Mouse (Mus musculus): ENCODE data around the gene Gm42674. TPM values are rescaled to one million over a fixed set of nuclear protein-coding genes. Genes with fewer than 3 reads are reported as not detected.

The Gm42674 gene
- total RNA-seq, 2 experiments from 2014 or later, result not detected

Other genes starting within 250 kb of the Gm42674 start
- gene Slc27a3, start 212.0 kb upstream of the Gm42674 start, total RNA-seq (2021), result under 1 TPM; 0.59 to 0.91 TPM
- gene Ints3, start 168.3 kb upstream of the Gm42674 start, total RNA-seq (2021), result 10 to 100 TPM; 14.3 to 15.0 TPM
- 1 to 10 TPM; 5.7 to 6.1 TPM for gene Npr1, start 136.0 kb upstream of the Gm42674 start, total RNA-seq (2021)
- 10 to 100 TPM; 23.8 to 25.4 TPM for gene Ilf2, start 125.8 kb upstream of the Gm42674 start, total RNA-seq (2021)
- 10 to 100 TPM; 58.8 to 68.7 TPM for gene Snapin, start 110.9 kb upstream of the Gm42674 start, total RNA-seq (2021)
- 10 to 100 TPM; 84.4 to 90.1 TPM for gene Chtop, start 92.4 kb upstream of the Gm42674 start, total RNA-seq (2021)
- 100 to 1,000 TPM; 120 to 124 TPM for gene S100a1, start 87.5 kb upstream of the Gm42674 start, total RNA-seq (2021)
- 1 to 10 TPM; 9.2 to 9.6 TPM for gene S100a13, start 87.5 kb upstream of the Gm42674 start, total RNA-seq (2021)
- under 1 TPM in 1 of 2 experiments, not detected in 1; 0.30 TPM for gene S100a14, start 75.0 kb upstream of the Gm42674 start, total RNA-seq (2021)
- gene S100a16, start 64.7 kb upstream of the Gm42674 start, total RNA-seq (2021), result 10 to 100 TPM; 58.6 to 63.8 TPM
- not detected for gene S100a3, start 41.3 kb upstream of the Gm42674 start, total RNA-seq (2021)
- not detected for gene S100a2, start 11.7 kb upstream of the Gm42674 start, total RNA-seq (2021)
- gene S100a4, start 1.9 kb downstream of the Gm42674 start, total RNA-seq (2021), result 10 to 100 TPM; 16.4 to 16.5 TPM
- gene S100a5, start 6.6 kb downstream of the Gm42674 start, total RNA-seq (2021), result under 1 TPM in 1 of 2 experiments, not detected in 1; 0.72 TPM
- gene S100a6, start 11.0 kb downstream of the Gm42674 start, total RNA-seq (2021), result 10 to 100 TPM; 61.9 to 77.2 TPM
- gene S100a7a, start 52.1 kb downstream of the Gm42674 start, total RNA-seq (2021), result under 1 TPM in 1 of 2 experiments, not detected in 1; 0.28 TPM
- gene S100a8, start 67.1 kb downstream of the Gm42674 start, total RNA-seq (2021), result not detected
- not detected for gene S100a9, start 93.8 kb downstream of the Gm42674 start, total RNA-seq (2021)
- gene Pglyrp4, start 125.0 kb downstream of the Gm42674 start, total RNA-seq (2021), result not detected
- not detected for gene Gm5849, start 176.0 kb downstream of the Gm42674 start, total RNA-seq (2021)

Data from gastrocnemius, postnatal 36 days (tissue).